Mouse (Mus musculus): ENCODE results near the gene Nop14. TPM values are rescaled to one million over a fixed set of nuclear protein-coding genes. Genes with fewer than 3 reads are reported as not detected.

Gene Nop14
- polyA plus RNA-seq (2015; fragmentation: Illumina TruSeq; extraction: RNeasy Lipid Tissue Mini Kit (QIAGEN cat#74804); ENCODE audit: insufficient read depth, low replicate concordance): 47.6 TPM

GRCm38 (mm10) chr5:34659686-34660590, at the start of gene Nop14, which contains the start of gene Grk4:
Gene Nop14, minus strand, starts transcription at chr5:34660148.
Gene Grk4, plus strand, starts transcription at chr5:34660379.

GRCm38 (mm10) chr5:34636481-34637287, 23.3 kb downstream of the Nop14 start, which contains the start of gene Mfsd10:
Gene Mfsd10, minus strand, starts transcription at chr5:34637212.

Other genes starting within 250 kb of the Nop14 start
- gene Tnip2, start 146.2 kb downstream of the Nop14 start, polyA plus RNA-seq (2015; fragmentation: Illumina TruSeq; extraction: RNeasy Lipid Tissue Mini Kit (QIAGEN cat#74804); ENCODE audit: insufficient read depth, low replicate concordance): 32.8 TPM
- 43.5 TPM for gene Sh3bp2, start 134.3 kb downstream of the Nop14 start, polyA plus RNA-seq (2015; fragmentation: Illumina TruSeq; extraction: RNeasy Lipid Tissue Mini Kit (QIAGEN cat#74804); ENCODE audit: insufficient read depth, low replicate concordance)
- 185 TPM for gene Add1, start 86.5 kb downstream of the Nop14 start, polyA plus RNA-seq (2015; fragmentation: Illumina TruSeq; extraction: RNeasy Lipid Tissue Mini Kit (QIAGEN cat#74804); ENCODE audit: insufficient read depth, low replicate concordance)
- gene Mfsd10, start 22.9 kb downstream of the Nop14 start, polyA plus RNA-seq (2015; fragmentation: Illumina TruSeq; extraction: RNeasy Lipid Tissue Mini Kit (QIAGEN cat#74804); ENCODE audit: insufficient read depth, low replicate concordance): 13.5 TPM
- gene Grk4, start 231 bp upstream of the Nop14 start, polyA plus RNA-seq (2015; fragmentation: Illumina TruSeq; extraction: RNeasy Lipid Tissue Mini Kit (QIAGEN cat#74804); ENCODE audit: insufficient read depth, low replicate concordance): 7.3 TPM
- 30.0 TPM for gene Htt, start 101.6 kb upstream of the Nop14 start, polyA plus RNA-seq (2015; fragmentation: Illumina TruSeq; extraction: RNeasy Lipid Tissue Mini Kit (QIAGEN cat#74804); ENCODE audit: insufficient read depth, low replicate concordance)
- gene Msantd1, start 247.9 kb upstream of the Nop14 start, polyA plus RNA-seq (2015; fragmentation: Illumina TruSeq; extraction: RNeasy Lipid Tissue Mini Kit (QIAGEN cat#74804); ENCODE audit: insufficient read depth, low replicate concordance): 0.62 TPM

All from spleen, adult 10 weeks (tissue).